Mouse (Mus musculus) forebrain, embryonic 13.5 days (tissue): ENCODE data around the gene Negr1. TPM values are rescaled to one million over a fixed set of nuclear protein-coding genes. Genes with fewer than 3 reads are reported as not detected.

ENCODE experiments used
- ATAC-seq: fragments of 200-750 bp; cut with Nextera tagmentation; 2 replicates; pipeline ENCODE4 v1.8.0; 2017
- H3K27ac ChIP-seq: fragments of 300-500 bp; sonication (generic); 2 replicates; pipeline ENCODE4 v1.5.1; 2015; ENCODE audit warnings: inconsistent platforms, mild to moderate bottlenecking, moderate library complexity
- H3K27me3 ChIP-seq: fragments of 300-500 bp; sonication (generic); 2 replicates; pipeline ENCODE4 v1.6.1; 2015; ENCODE audit warnings: mild to moderate bottlenecking, inconsistent platforms
- H3K36me3 ChIP-seq: fragments of 300-500 bp; sonication (generic); 2 replicates; pipeline ENCODE4 v1.6.1; 2015; ENCODE audit warnings: mild to moderate bottlenecking, inconsistent platforms; ENCODE audit not compliant: poor library complexity, severe bottlenecking
- H3K4me1 ChIP-seq: fragments of 300-500 bp; sonication (generic); 2 replicates; pipeline ENCODE4 v1.6.1; 2015; ENCODE audit warnings: inconsistent platforms
- H3K4me2 ChIP-seq: fragments of 300-500 bp; sonication (generic); 2 replicates; pipeline ENCODE4 v1.6.1; 2015; ENCODE audit warnings: inconsistent platforms, mild to moderate bottlenecking, moderate library complexity
- H3K4me3 ChIP-seq: fragments of 300-500 bp; sonication (generic); 2 replicates; pipeline ENCODE4 v1.5.1; 2015; ENCODE audit warnings: mild to moderate bottlenecking, inconsistent platforms
- H3K9ac ChIP-seq: fragments of 300-500 bp; sonication (generic); 2 replicates; pipeline ENCODE4 v1.6.1; 2015; ENCODE audit warnings: mild to moderate bottlenecking, inconsistent platforms
- H3K9me3 ChIP-seq: fragments of 300-500 bp; sonication (generic); replicated peaks from 2 replicates; pipeline ENCODE4 v1.6.1; 2016; ENCODE audit warnings: inconsistent platforms
- WGBS: fragments of 180-500 bp; shearing (Covaris S2); methylation state at CpG from one replicate; pipeline ENCODE4 v1.1.7; 2015; 5-methylcytosine and 5-hydroxymethylcytosine counted together
- polyA plus RNA-seq: library from polyadenylated mRNA; unstranded; fragments of >200 nt; fragmentation: Nextera tagmentation; extraction: Ambion mirVana; gene quantifications from 2 replicates; pipeline ENCODE4 v1.2.1, GENCODE M21; 2015

Gene Negr1
- polyA plus RNA-seq, 1 experiment from 2014 or later: 22.5 TPM

DNA sequence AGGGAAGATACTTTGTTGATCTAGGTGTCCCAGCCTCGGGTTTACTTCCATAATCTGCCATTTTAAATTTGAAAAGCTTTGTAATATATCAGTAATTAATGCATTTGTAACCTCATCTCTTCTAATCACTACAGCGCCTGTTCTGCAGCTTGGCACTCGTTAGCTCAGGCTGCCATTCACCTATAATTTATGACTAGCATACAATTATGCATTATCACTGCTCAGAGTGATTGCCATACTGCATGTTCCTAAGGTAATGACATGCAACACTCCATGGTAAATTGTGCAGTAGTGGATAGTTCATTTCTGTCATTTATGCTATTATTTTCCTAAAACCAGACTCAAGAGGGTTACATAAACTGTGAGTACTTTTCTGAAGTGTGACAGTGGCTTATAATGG lies 272.3 kb downstream of the Negr1 start:
- H3K4me1 ChIP-seq: peaks cover 6% of the 10 kb centered on the region; the same call in 1 of the 2 replicates
- H3K27ac ChIP-seq: no peak overlapping the region
- H3K9ac ChIP-seq: no peak overlapping the region
- peak; percentile 74; the same call in 1 of the 2 replicates for ATAC-seq
- H3K4me3 ChIP-seq: no peak overlapping the region
- WGBS: 27% methylated on average over 3 of the region's 3 CpGs
- no peaks in the 10 kb centered on the region for H3K27me3 ChIP-seq
- no peaks in the 10 kb centered on the region for H3K9me3 ChIP-seq
- H3K36me3 ChIP-seq: no peaks in the 10 kb centered on the region
- H3K4me2 ChIP-seq: no peak overlapping the region

DNA sequence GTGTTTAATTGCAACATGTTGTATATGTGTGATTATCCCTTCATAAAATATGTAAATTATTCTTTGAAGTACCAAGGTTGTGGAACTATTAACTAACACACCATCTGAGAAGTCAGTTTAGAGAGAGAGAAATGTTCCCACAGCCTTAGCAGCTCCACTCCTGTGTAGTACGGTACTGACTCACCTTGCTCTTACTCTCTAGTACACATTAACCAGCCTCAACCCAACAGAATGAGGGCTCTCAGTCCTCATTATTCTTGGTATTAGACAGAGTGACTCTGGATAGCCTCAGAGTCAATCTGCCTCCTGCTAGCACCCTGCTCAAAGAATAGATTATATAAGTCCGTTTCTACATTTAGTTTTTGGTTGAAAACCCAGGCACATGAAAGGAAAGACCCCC lies 277.0 kb downstream of the Negr1 start:
- Histone ChIP-seq H3K4me1 (peaks cover 13% of the 10 kb centered on the region), H3K4me3 (no peak overlapping the region), H3K9ac (no peak overlapping the region), H3K36me3 (no peaks in the 10 kb centered on the region), H3K9me3 (no peaks in the 10 kb centered on the region), H3K4me2 (no peak overlapping the region), H3K27me3 (no peaks in the 10 kb centered on the region), H3K27ac (no peak overlapping the region)
- ATAC-seq: no peak
- 75% methylated on average over 2 of the region's 2 CpGs for WGBS

DNA sequence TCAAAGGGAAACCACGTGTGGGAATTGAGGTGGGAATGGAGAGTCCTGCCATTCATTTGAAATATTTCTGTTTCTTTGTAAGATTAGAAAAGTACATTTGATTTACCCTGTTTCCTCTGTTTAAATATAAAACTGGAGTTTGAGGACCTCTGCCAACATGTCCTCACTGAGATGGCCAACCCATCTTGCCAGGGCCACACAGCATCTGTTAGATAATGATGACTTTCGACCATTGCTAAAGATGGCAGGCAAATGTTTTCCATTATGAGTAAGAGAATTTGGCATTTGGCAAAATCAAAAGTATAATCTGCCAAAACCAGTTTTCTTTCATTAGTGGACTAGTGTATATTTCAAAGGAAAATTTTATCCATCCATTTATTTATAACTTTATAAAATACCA lies 286.8 kb downstream of the Negr1 start:
- 90% methylated on average over 2 of the region's 2 CpGs for WGBS
- Histone ChIP-seq H3K4me2 (no peak overlapping the region), H3K27ac (no peak overlapping the region), H3K9ac (no peak overlapping the region), H3K36me3 (no peaks in the 10 kb centered on the region), H3K27me3 (no peaks in the 10 kb centered on the region), H3K4me3 (no peak overlapping the region), H3K9me3 (no peaks in the 10 kb centered on the region), H3K4me1 (0 out of 2 replicates have a peak, but pooled peaks cover 3% of the 10 kb centered on the region)
- no peak for ATAC-seq

DNA sequence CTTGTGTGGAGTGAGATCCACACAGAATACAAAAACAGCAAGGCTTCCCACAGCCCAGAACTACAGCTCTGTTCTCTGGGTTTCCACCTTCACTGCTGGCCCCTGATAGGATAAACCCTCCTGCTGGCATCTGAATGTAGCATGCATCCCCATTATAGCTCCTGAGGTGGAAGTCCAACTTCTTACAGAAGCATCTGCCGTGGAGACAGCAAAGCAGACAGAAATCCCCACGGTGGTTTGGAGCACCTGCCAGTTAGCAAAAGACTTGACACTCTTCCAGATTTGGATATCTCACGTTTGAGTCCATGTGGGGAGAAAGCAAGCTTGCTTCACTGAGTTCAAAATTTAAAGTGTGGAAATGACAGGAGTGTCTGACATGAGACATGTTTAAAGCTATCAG lies 290.3 kb downstream of the Negr1 start:
- no peak overlapping the region for H3K27ac ChIP-seq
- H3K4me1 ChIP-seq: 0 out of 2 replicates have a peak, but pooled peaks cover 3% of the 10 kb centered on the region
- no peaks in the 10 kb centered on the region for H3K36me3 ChIP-seq
- no peaks in the 10 kb centered on the region for H3K27me3 ChIP-seq
- no peak overlapping the region for H3K4me3 ChIP-seq
- H3K9me3 ChIP-seq: no peaks in the 10 kb centered on the region
- H3K9ac ChIP-seq: no peak overlapping the region
- no peak for ATAC-seq
- 69% methylated on average over 3 of the region's 3 CpGs for WGBS
- H3K4me2 ChIP-seq: no peak overlapping the region

DNA sequence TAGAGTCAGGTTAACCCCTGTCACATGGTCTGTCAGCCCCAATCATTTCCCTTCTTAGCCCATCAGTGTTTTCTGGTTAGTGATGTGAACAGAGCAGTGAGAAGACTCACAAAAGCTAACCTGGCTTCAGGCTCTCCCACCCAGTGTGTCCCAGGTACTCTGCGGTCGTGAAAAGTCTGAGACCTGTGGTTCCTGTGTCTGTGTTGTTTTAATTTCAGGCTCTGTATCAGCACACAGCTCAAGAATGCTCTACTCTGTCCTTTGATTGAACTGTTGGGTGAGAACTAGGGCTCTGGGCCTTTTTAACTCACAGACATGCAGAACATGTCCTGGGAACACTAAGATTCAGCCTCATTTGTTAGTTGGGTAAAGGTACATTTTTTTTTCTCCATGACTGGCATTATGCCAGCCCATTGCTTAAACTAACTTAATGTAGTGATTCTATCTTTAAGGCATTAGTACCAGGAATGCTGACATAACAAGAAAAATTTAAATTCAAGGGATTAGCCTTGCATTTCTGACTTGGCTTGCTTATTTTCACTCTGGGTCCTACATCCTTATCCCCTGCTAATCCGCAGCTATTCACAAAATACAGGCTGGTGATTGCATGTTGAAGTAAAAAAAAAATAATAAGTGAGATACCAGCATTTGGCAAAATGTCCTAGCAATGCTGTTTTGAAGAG lies 308.8 kb downstream of the Negr1 start:
- H3K4me1 ChIP-seq: peaks cover 19% of the 10 kb centered on the region
- peak; percentile 55 for ATAC-seq
- H3K4me2 ChIP-seq: no peak overlapping the region
- no peaks in the 10 kb centered on the region for H3K9me3 ChIP-seq
- WGBS: 39% methylated on average over 3 of the region's 3 CpGs
- no peak overlapping the region for H3K9ac ChIP-seq
- no peaks in the 10 kb centered on the region for H3K36me3 ChIP-seq
- no peak overlapping the region for H3K4me3 ChIP-seq
- peak overlapping the region; percentile 75 for H3K27ac ChIP-seq
- H3K27me3 ChIP-seq: no peaks in the 10 kb centered on the region

DNA sequence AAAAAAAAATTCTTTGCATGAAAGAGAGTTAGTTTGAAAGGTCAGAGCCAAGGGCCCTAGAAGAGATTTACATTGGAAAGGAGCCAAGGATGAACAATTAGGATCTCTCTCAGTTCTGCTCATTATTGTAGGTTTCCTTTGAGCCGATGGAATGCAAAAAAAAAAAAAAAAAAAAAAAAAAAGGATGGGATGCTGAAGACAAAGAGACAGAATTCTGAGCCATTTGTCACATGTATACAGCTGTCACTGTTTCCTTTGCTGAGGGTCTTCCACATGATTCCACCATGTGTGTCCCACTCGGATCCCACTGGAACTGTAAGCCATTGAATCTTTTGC lies 309.3 kb downstream of the Negr1 start:
- Histone ChIP-seq H3K4me1 (peaks cover 19% of the 10 kb centered on the region), H3K9ac (no peak overlapping the region), H3K27ac (peak overlapping the region; percentile 75; the same call in 1 of the 2 replicates), H3K4me2 (no peak overlapping the region), H3K27me3 (no peaks in the 10 kb centered on the region), H3K9me3 (no peaks in the 10 kb centered on the region), H3K36me3 (no peaks in the 10 kb centered on the region), H3K4me3 (no peak overlapping the region)
- 8% methylated on average over 2 of the region's 2 CpGs for WGBS
- peak; percentile 76 for ATAC-seq

DNA sequence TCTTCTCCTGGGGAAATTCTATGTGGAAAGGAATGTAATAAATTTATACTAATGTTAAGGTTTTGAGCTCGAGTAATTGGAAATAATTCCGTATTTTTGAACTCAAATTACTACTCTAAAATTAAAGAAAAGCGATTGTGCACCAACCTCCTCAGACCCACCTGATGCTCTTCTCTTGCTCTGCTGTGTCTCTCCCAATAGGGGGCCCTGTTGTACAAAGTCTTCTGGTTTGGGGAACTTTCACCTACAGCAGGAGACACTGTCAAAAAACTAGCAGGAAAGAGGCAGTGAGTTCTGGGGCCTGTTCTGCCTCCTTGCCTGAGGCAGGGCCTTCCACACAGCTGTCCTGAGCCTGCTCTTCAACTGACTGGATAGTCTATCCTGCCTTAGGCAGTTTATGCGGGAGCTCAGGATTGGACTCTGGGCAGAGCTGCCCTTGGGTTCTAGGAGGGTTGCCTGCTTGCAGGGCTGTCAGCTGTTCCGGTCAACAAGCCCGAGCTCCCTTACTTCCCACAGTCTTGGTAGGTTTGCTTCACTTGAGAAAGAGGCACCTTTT lies 310.1 kb downstream of the Negr1 start:
- Histone ChIP-seq H3K4me2 (no peak overlapping the region), H3K4me1 (peaks cover 19% of the 10 kb centered on the region), H3K4me3 (no peak overlapping the region), H3K36me3 (no peaks in the 10 kb centered on the region), H3K9me3 (no peaks in the 10 kb centered on the region), H3K27ac (no peak overlapping the region), H3K9ac (no peak overlapping the region), H3K27me3 (no peaks in the 10 kb centered on the region)
- ATAC-seq: no peak; the same call in 1 of the 2 replicates
- 84% methylated on average over 6 of the region's 6 CpGs for WGBS

DNA sequence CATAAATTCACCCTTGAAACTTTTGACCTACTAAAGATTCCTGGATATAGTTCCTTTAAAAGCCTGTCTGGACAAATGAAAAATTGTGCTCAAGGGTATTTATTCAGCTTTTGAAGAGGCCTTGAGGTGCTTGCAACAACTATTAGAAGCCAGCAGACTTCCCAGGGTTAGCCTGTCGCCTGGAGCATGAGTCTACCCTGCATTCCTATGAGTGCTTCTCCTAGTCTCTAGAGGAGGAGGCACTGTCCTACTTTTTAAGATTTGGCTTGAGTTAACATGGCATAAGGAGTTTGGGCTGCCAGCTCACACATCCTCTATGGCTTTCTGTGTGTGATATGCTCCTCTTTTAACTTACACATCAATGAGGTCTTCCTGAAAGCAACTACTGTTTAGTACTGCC lies 315.0 kb downstream of the Negr1 start:
- Histone ChIP-seq H3K9me3 (no peaks in the 10 kb centered on the region), H3K27ac (no peak overlapping the region), H3K4me3 (no peak overlapping the region), H3K4me2 (no peak overlapping the region), H3K36me3 (no peaks in the 10 kb centered on the region), H3K9ac (no peak overlapping the region), H3K27me3 (no peaks in the 10 kb centered on the region), H3K4me1 (peaks cover 5% of the 10 kb centered on the region; the same call in 1 of the 2 replicates)
- ATAC-seq: no peak
- WGBS: 74% methylated on average over 1 of the region's 1 CpGs

DNA sequence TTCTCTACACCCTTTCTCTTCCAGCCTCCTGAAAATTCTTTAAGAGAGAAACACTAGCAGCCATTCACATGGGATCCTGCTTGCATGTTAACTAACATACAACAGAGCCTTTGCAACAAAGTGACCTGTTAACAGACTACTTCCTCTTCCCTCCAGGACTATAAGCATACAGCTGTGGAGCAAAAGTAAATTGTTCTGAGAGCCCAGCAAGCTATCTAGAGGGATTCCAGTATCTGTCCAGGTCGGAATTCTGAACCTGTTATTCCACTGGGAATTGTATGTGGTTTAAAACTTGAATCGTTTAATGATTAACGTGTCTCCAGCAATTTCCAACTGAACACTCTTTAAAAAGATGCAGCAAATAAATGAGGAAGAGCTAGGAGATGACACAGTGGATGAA lies 320.5 kb downstream of the Negr1 start:
- H3K4me1 ChIP-seq: no peaks in the 10 kb centered on the region
- H3K9me3 ChIP-seq: no peaks in the 10 kb centered on the region
- no peak overlapping the region for H3K4me2 ChIP-seq
- H3K27ac ChIP-seq: no peak overlapping the region
- no peak overlapping the region for H3K9ac ChIP-seq
- no peak for ATAC-seq
- H3K4me3 ChIP-seq: no peak overlapping the region
- H3K27me3 ChIP-seq: no peaks in the 10 kb centered on the region
- WGBS: 86% methylated on average over 3 of the region's 3 CpGs
- H3K36me3 ChIP-seq: no peaks in the 10 kb centered on the region

DNA sequence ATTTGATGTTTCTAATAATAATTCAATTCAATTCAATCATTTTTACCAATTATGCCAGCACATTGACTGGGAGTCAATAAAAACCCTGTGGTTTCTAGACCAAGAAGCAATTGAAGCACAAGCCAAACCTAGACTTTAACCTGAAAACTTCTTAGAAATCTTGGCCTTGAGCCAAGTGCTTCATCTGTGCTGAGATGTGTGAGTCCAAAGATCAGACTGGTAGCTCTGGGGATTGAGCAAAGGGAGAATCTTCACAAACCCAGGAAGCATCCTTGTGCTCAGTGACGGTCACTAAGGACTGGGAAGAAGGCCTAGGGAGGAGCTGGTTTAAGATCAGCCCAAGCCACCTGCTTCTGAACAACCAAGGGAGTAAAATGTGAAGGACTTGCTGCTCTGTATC lies 322.3 kb downstream of the Negr1 start:
- Histone ChIP-seq H3K9me3 (no peaks in the 10 kb centered on the region), H3K4me1 (no peaks in the 10 kb centered on the region), H3K4me3 (no peak overlapping the region), H3K4me2 (no peak overlapping the region), H3K9ac (no peak overlapping the region), H3K36me3 (no peaks in the 10 kb centered on the region), H3K27me3 (no peaks in the 10 kb centered on the region), H3K27ac (no peak overlapping the region)
- 88% methylated on average over 1 of the region's 1 CpGs for WGBS
- ATAC-seq: no peak

DNA sequence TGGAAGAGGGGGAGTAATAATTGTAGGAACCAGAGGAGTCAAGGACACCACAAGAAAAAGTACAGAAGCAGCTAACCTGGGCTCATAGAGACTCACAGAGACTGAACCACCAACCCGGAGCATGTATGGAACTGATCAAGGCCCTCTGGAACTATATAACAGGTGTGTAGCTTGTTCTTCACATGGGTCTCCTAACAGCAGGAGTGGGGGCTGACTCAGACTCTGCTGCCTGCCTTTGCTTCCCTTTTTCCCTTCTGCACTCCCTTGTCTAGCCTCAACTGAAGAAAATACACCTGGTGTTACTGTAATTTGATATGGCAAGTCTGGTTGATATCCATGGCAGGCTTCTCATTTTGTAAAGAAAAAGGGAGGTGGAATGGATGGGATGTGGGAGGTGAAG lies 324.1 kb downstream of the Negr1 start:
- Histone ChIP-seq H3K9ac (no peak overlapping the region), H3K9me3 (no peaks in the 10 kb centered on the region), H3K4me1 (no peaks in the 10 kb centered on the region), H3K36me3 (no peaks in the 10 kb centered on the region), H3K4me2 (no peak overlapping the region), H3K27ac (no peak overlapping the region), H3K27me3 (no peaks in the 10 kb centered on the region), H3K4me3 (no peak overlapping the region)
- no peak for ATAC-seq
- WGBS: 100% methylated on average over 1 of the region's 1 CpGs

DNA sequence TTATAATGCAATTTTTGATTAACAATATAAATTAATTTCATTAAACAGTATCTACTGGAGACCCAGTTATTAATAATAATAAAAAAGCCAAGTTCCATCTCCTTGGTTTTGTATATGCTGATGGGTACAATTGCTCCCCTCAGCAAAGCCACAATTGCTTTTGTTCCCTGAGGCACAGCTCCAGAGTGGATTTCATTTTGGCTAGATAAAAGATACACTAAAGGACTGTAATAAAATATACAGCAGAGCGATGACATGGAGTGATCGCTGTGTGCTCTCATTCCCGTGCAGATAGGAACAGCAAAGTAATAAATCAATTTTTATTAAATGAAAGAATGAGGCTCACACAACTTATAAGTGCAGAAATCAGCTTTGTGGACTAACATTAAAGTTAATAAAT lies 325.3 kb downstream of the Negr1 start:
- H3K4me3 ChIP-seq: no peak overlapping the region
- WGBS: 96% methylated on average over 3 of the region's 3 CpGs
- H3K9ac ChIP-seq: no peak overlapping the region
- H3K27ac ChIP-seq: no peak overlapping the region
- H3K4me1 ChIP-seq: no peaks in the 10 kb centered on the region
- H3K27me3 ChIP-seq: no peaks in the 10 kb centered on the region
- no peaks in the 10 kb centered on the region for H3K36me3 ChIP-seq
- H3K9me3 ChIP-seq: no peaks in the 10 kb centered on the region
- no peak for ATAC-seq
- H3K4me2 ChIP-seq: no peak overlapping the region

DNA sequence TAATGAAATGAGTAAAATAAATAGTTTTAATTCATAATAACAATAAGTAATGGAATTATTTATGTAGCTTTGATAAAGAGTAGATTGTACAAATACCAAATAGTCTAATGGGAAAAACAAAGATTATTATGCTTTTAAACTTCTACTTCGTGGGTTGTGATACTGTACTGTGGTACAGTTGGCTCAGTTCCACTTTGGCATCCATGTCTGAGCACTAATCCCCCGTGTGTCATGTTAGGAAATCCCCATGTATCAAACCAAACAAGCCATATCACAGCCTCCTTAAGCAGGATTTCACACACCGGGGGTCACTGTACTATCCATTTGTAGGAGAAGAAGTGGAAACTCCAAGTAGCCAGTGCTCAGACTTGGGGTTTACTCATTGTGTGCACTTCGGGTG lies 329.4 kb downstream of the Negr1 start:
- Histone ChIP-seq H3K9me3 (no peaks in the 10 kb centered on the region), H3K27ac (no peak overlapping the region), H3K36me3 (no peaks in the 10 kb centered on the region), H3K4me3 (no peak overlapping the region), H3K4me2 (no peak overlapping the region), H3K4me1 (peaks cover 5% of the 10 kb centered on the region; the same call in 1 of the 2 replicates), H3K27me3 (no peaks in the 10 kb centered on the region), H3K9ac (no peak overlapping the region)
- no peak for ATAC-seq
- 73% methylated on average over 4 of the region's 4 CpGs for WGBS
